Mouse (Mus musculus): ENCODE results near the gene Ttc36. TPM values are rescaled to one million over a fixed set of nuclear protein-coding genes. Genes with fewer than 3 reads are reported as not detected.
A peak's percentile ranks its signal among the peaks of the same experiment; 100 is the strongest.
"Not testable (repeated sequence)": the region's sequence is repeated elsewhere in the genome, so short reads cannot be mapped to it uniquely, and the experiment has no call there.

Ttc36 gene
- polyA plus RNA-seq, 1 experiment from 2014 or later, result not detected

DNA sequence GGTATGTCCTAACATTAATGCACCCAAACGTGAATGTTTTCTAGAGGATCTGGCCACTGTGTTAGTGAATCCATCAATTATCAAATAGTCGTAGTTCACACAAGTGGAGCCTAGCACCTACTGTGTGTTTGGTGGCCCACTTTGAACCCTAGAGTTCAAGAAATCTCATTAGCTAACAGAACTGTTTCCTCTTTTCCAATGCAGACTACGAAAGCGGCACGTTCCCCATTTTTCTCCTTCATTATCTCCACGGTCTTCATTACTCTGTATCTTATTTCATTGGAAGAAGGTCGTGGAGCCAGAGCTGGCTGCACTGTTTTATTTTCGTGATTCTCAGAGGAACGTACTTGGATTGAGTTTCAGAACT lies 2.9 kb downstream of the Ttc36 start:
- Histone ChIP-seq H3K9me3 (ENCODE audit: control insufficient read depth, low read length) (no peaks in the 10 kb centered on the region), H3K27me3 (ENCODE audit: control insufficient read depth, insufficient read depth, low read length) (peaks cover 5% of the 10 kb centered on the region), H3K4me3 (ENCODE audit: low read depth, low read length) (peak overlapping the region; percentile 59; the same call in 1 of the 2 replicates), H3K4me2 (replicated peaks; ENCODE audit: low read depth, low read length) (peak overlapping the region; percentile 93), H3K27ac (ENCODE audit: low read depth, low read length) (no peak overlapping the region), H3K9ac (ENCODE audit: low read depth, low read length) (peak overlapping the region; percentile 61; the same call in 1 of the 2 replicates), H3K4me1 (replicated peaks; ENCODE audit: control insufficient read depth, insufficient read depth, low read length) (peaks cover 2% of the 10 kb centered on the region; the same call in 1 of the 2 replicates), H3K36me3 (ENCODE audit: control insufficient read depth, insufficient read depth, low read length) (0 out of 2 replicates have a peak, but pooled peaks cover 4% of the 10 kb centered on the region)
- DNase-seq (ENCODE audit: low spot score) (no peak), ATAC-seq (ENCODE audit: low FRiP score) (no peak)
- whole genome bisulfite sequencing, result 46% methylated on average over 9 of the region's 9 CpGs

GRCm38 (mm10) chr9:44799102-44799957 lies 3.5 kb downstream of the Ttc36 start, which contains the start of gene Tmem25:
TSS of gene Tmem25 (minus strand) at chr9:44799307.
- peak; percentile 85 for DNase-seq (ENCODE audit: low spot score)
- peak within 1 kb of the TSS; percentile 59 for H3K4me3 ChIP-seq (ENCODE audit: low read depth, low read length)
- H3K27ac ChIP-seq (ENCODE audit: low read depth, low read length), result peak within 1 kb of the TSS; percentile 56; the same call in 1 of the 2 replicates
- ATAC-seq (ENCODE audit: low FRiP score), result peak; percentile 94
- H3K9me3 ChIP-seq (ENCODE audit: control insufficient read depth, low read length), result no peaks in the 10 kb centered on the region
- H3K36me3 ChIP-seq (ENCODE audit: control insufficient read depth, insufficient read depth, low read length), result no peaks in the 10 kb centered on the region
- H3K9ac ChIP-seq (ENCODE audit: low read depth, low read length), result peak within 1 kb of the TSS; percentile 61
- peak within 1 kb of the TSS; percentile 93 for H3K4me2 ChIP-seq (replicated peaks; ENCODE audit: low read depth, low read length)
- peaks cover 5% of the 10 kb centered on the region for H3K27me3 ChIP-seq (ENCODE audit: control insufficient read depth, insufficient read depth, low read length)
- WGBS, result under 1% methylated on average over 72 of the region's 75 CpGs
- peaks cover 2% of the 10 kb centered on the region; the same call in 1 of the 2 replicates for H3K4me1 ChIP-seq (replicated peaks; ENCODE audit: control insufficient read depth, insufficient read depth, low read length)

DNA sequence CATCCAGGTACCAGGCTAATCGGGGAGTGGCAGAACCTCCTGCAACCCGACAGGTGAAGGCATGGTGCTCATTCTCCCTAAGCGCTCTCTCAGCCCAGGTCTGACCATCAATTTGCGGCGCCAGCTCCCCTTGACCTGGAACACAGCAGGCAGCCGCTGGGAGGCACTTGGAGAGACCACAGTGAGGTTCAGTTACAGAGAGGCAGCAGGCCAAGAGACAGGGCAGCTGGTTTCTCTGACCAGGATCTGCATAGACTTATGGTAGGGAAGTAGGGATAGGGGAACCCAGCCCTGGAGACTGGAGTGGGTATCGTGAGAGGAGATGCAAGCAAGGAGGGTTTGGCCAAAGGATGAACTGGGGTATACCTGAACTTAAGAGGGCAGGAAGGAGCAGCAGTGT lies 4.6 kb downstream of the Ttc36 start:
- H3K9ac ChIP-seq (ENCODE audit: low read depth, low read length), result no peak overlapping the region
- ATAC-seq (ENCODE audit: low FRiP score) (no peak), DNase-seq (ENCODE audit: low spot score) (no peak)
- WGBS, result 38% methylated on average over 7 of the region's 7 CpGs
- peak overlapping the region; percentile 59 for H3K4me3 ChIP-seq (ENCODE audit: low read depth, low read length)
- no peaks in the 10 kb centered on the region for H3K36me3 ChIP-seq (ENCODE audit: control insufficient read depth, insufficient read depth, low read length)
- no peak overlapping the region for H3K27ac ChIP-seq (ENCODE audit: low read depth, low read length)
- peaks cover 2% of the 10 kb centered on the region; the same call in 1 of the 2 replicates for H3K4me1 ChIP-seq (replicated peaks; ENCODE audit: control insufficient read depth, insufficient read depth, low read length)
- peak overlapping the region; percentile 93; the same call in 1 of the 2 replicates for H3K4me2 ChIP-seq (replicated peaks; ENCODE audit: low read depth, low read length)
- no peaks in the 10 kb centered on the region for H3K9me3 ChIP-seq (ENCODE audit: control insufficient read depth, low read length)
- H3K27me3 ChIP-seq (ENCODE audit: control insufficient read depth, insufficient read depth, low read length), result peaks cover 5% of the 10 kb centered on the region

- no peaks in the 10 kb centered on the region for H3K27me3 ChIP-seq (ENCODE audit: control insufficient read depth, insufficient read depth, low read length)
- no peak for DNase-seq (ENCODE audit: low spot score)
- 74% methylated on average over 9 of the region's 9 CpGs for WGBS
- H3K4me3 ChIP-seq (ENCODE audit: low read depth, low read length), result no peak overlapping the region
- no peak overlapping the region for H3K27ac ChIP-seq (ENCODE audit: low read depth, low read length)
- no peak for ATAC-seq (ENCODE audit: low FRiP score)
- H3K9ac ChIP-seq (ENCODE audit: low read depth, low read length), result no peak overlapping the region
- no peaks in the 10 kb centered on the region for H3K4me1 ChIP-seq (replicated peaks; ENCODE audit: control insufficient read depth, insufficient read depth, low read length)
- H3K4me2 ChIP-seq (replicated peaks; ENCODE audit: low read depth, low read length), result no peak overlapping the region
- no peaks in the 10 kb centered on the region; the same call in 1 of the 2 replicates for H3K36me3 ChIP-seq (ENCODE audit: control insufficient read depth, insufficient read depth, low read length)
- no peaks in the 10 kb centered on the region for H3K9me3 ChIP-seq (ENCODE audit: control insufficient read depth, low read length)
Observed at GRCm38 (mm10) chr9:44792842-44793241, 10.0 kb downstream of the Ttc36 start.

DNA sequence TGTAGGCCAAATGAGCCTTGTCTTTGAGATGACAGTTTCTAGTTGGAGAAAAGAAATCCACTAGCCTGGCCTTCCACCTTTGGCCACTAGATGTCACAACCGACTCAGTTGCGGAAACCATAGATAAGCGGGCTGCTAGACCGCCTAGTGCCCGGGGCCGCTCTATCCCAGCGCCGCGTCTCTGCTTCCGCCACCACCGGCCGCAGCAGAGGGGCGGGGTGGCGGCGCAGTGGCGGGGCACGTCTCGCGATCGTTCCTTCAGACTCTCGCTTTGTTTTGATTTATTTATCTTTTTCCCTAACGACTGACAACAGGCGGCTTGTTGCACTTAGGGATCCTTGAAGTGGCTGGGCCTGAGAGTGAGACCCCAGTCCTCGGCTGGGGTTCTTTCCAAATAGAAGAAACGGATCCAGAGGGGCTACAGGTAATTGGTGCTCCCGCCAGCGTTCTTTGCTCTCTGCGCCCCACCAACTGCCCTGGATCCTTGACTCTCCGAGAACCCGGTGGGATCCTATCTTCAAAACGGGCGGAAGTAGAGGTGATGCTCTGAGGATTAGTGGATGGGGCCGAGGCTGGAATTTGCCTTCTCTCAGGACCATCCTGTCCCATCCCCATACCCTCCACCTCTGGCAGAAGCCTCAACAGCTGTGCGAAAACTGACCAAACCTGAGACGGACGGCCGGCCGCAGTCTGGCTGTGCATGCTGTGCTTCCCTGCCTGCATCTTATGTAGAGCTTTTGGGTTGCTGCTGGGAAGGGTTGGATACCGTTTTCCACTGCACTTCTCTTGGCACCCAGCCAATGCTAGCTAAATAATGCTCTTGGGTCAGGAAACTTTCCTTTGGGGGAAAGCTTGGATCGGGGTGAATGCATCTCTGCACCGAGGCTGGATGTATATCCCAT lies 29.9 kb downstream of the Ttc36 start:
- Histone ChIP-seq H3K36me3 (ENCODE audit: control insufficient read depth, insufficient read depth, low read length) (no peaks in the 10 kb centered on the region), H3K9ac (ENCODE audit: low read depth, low read length) (peak overlapping the region; percentile 76), H3K9me3 (ENCODE audit: control insufficient read depth, low read length) (no peaks in the 10 kb centered on the region), H3K4me3 (ENCODE audit: low read depth, low read length) (peak overlapping the region; percentile 75), H3K4me1 (replicated peaks; ENCODE audit: control insufficient read depth, insufficient read depth, low read length) (no peaks in the 10 kb centered on the region), H3K4me2 (replicated peaks; ENCODE audit: low read depth, low read length) (peak overlapping the region; percentile 74), H3K27ac (ENCODE audit: low read depth, low read length) (peak overlapping the region; percentile 71), H3K27me3 (ENCODE audit: control insufficient read depth, insufficient read depth, low read length) (no peaks in the 10 kb centered on the region)
- DNase-seq (ENCODE audit: low spot score) (peak; percentile 97), ATAC-seq (ENCODE audit: low FRiP score) (peak; percentile 98)
- WGBS, result under 1% methylated on average over 41 of the region's 41 CpGs

GRCm38 (mm10) chr9:44772392-44772749 lies 30.5 kb downstream of the Ttc36 start:
- DNase-seq (ENCODE audit: low spot score) (no peak), ATAC-seq (ENCODE audit: low FRiP score) (no peak)
- H3K27ac ChIP-seq (ENCODE audit: low read depth, low read length), result no peak overlapping the region
- H3K9me3 ChIP-seq (ENCODE audit: control insufficient read depth, low read length), result no peaks in the 10 kb centered on the region
- H3K27me3 ChIP-seq (ENCODE audit: control insufficient read depth, insufficient read depth, low read length), result no peaks in the 10 kb centered on the region
- WGBS, result 30% methylated on average over 5 of the region's 5 CpGs
- H3K9ac ChIP-seq (ENCODE audit: low read depth, low read length), result no peak overlapping the region
- H3K4me3 ChIP-seq (ENCODE audit: low read depth, low read length), result no peak overlapping the region
- H3K4me1 ChIP-seq (replicated peaks; ENCODE audit: control insufficient read depth, insufficient read depth, low read length), result no peaks in the 10 kb centered on the region
- H3K4me2 ChIP-seq (replicated peaks; ENCODE audit: low read depth, low read length), result no peak overlapping the region
- H3K36me3 ChIP-seq (ENCODE audit: control insufficient read depth, insufficient read depth, low read length), result no peaks in the 10 kb centered on the region

GRCm38 (mm10) chr9:44771376-44771775 lies 31.5 kb downstream of the Ttc36 start:
- Histone ChIP-seq H3K4me2 (replicated peaks; ENCODE audit: low read depth, low read length) (no peak overlapping the region), H3K36me3 (ENCODE audit: control insufficient read depth, insufficient read depth, low read length) (no peaks in the 10 kb centered on the region), H3K9ac (ENCODE audit: low read depth, low read length) (no peak overlapping the region), H3K27me3 (ENCODE audit: control insufficient read depth, insufficient read depth, low read length) (no peaks in the 10 kb centered on the region), H3K4me1 (replicated peaks; ENCODE audit: control insufficient read depth, insufficient read depth, low read length) (no peaks in the 10 kb centered on the region), H3K9me3 (ENCODE audit: control insufficient read depth, low read length) (no peaks in the 10 kb centered on the region), H3K27ac (ENCODE audit: low read depth, low read length) (no peak overlapping the region), H3K4me3 (ENCODE audit: low read depth, low read length) (no peak overlapping the region)
- no peak for ATAC-seq (ENCODE audit: low FRiP score)
- DNase-seq (ENCODE audit: low spot score), result no peak
- WGBS, result 91% methylated on average over 5 of the region's 5 CpGs

DNA sequence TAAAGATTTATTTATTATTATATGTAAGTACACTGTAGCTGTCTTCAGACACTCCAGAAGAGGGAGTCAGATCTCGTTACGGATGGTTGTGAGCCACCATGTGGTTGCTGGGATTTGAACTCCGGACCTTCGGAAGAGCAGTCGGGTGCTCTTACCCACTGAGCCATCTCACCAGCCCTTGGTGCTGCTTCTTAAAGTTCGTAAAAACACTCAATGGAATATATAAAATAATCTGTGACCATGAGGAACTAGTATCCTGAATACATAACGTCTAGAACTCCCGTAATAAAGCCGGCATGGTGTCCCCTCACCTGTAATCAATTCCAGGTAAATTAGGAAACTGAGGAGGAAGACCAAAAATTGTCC lies 34.9 kb downstream of the Ttc36 start:
- 51% methylated on average over 7 of the region's 9 CpGs for WGBS
- DNase-seq (ENCODE audit: low spot score), result peak; percentile 11
- H3K4me1 ChIP-seq (replicated peaks; ENCODE audit: control insufficient read depth, insufficient read depth, low read length); H3K9me3 ChIP-seq (ENCODE audit: control insufficient read depth, low read length); ATAC-seq (ENCODE audit: low FRiP score); H3K27me3 ChIP-seq (ENCODE audit: control insufficient read depth, insufficient read depth, low read length); H3K4me2 ChIP-seq (replicated peaks; ENCODE audit: low read depth, low read length); H3K27ac ChIP-seq (ENCODE audit: low read depth, low read length); H3K9ac ChIP-seq (ENCODE audit: low read depth, low read length); H3K36me3 ChIP-seq (ENCODE audit: control insufficient read depth, insufficient read depth, low read length): not testable (repeated sequence)
- 0 out of 2 replicates have a peak overlapping the region, but pooled peaks have one; percentile 6 for H3K4me3 ChIP-seq (ENCODE audit: low read depth, low read length)
